Comparison of ENCODE assay signal across 8 mouse cellular contexts in the genomic region with DNA sequence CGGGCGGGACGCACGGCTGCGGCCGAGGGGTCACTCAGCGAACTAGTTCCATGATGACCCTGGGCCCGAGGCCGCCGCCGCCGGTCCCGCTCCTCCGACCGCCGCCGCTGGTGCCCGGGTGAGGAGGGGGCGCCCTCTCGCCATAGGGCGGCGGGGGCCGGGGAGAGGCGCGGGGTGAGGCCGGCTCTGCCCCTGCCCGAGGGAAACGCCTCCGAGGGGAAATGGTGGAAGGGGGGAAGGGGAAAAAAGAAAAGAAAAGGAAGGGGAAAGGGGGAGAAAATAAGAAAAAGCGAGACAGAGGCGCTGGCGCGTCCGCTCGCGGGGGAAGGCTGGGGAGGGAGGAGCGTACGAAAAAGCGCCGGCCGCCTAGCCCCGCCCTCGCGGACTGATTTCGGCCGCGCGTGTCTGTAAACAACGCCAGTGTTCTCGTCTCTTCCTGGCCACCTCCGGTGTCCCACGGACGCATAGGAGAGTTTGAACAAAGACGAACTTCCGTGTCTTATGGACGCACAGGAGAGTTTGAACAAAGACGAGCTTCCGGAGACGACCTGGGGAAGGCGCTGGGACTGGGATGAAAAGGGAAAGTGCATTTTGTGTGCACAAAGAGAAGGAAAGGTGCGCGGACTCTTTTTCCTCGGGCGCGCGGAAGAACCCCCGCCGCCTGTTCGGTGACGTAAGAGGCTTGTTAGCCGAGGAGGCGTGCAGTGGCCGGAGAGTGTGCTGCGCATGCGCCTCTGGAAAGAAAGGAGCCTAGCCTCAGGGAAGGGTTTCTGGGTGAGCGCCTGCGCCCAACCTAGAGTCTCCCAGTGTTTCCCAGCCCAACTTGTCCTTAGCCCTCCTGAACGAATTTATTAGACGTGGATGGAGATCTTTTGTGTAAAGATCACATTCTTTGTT. TPM values are rescaled to one million over a fixed set of nuclear protein-coding genes. Genes with fewer than 3 reads are reported as not detected.
DNase-seq lines count a peak whose midpoint lies in the region; ATAC-seq lines count a peak whose summit lies in the region.

TSS of gene Ccni (minus strand) at position 387 of the 897 bp plus-strand sequence.
TSS of gene 2010109A12Rik (plus strand) at position 410 of the 897 bp plus-strand sequence.

- peaks cover 9% of the 10 kb centered on the region for H3K36me3 ChIP-seq in heart, embryonic 14.5 days (ENCODE audit: control insufficient read depth, insufficient read depth, low read length)
- peaks cover 9% of the 10 kb centered on the region for H3K36me3 ChIP-seq in liver, embryonic 13.5 days
- H3K36me3 ChIP-seq in stomach, embryonic 16.5 days (ENCODE audit: control insufficient read depth, insufficient read depth, low read length): no peaks in the 10 kb centered on the region

- no peaks in the 10 kb centered on the region for H3K4me1 ChIP-seq in brown adipose tissue, adult 24 weeks (ENCODE audit: control insufficient read depth, insufficient read depth, insufficient read length, low read length)
- peaks cover 0 to 23% of the 10 kb centered on the region in 2 experiments; a peak in 1 of 4 replicates for H3K4me1 ChIP-seq in heart, embryonic 14.5 days (ENCODE audit: control insufficient read depth in 2 of 2, insufficient read depth in 2 of 2, low read length in 2 of 2)
- peaks cover 30% of the 10 kb centered on the region for H3K4me1 ChIP-seq in liver, embryonic 13.5 days (replicated peaks)
- peaks cover 4% of the 10 kb centered on the region for H3K4me1 ChIP-seq in stomach, embryonic 16.5 days (ENCODE audit: control insufficient read depth, insufficient read depth, low read length)

- H3K4me3 ChIP-seq in brown adipose tissue, adult 24 weeks (ENCODE audit: insufficient read depth, low read depth, low read length): peak within 1 kb of the TSS; percentile 92
- peak within 1 kb of the TSS; percentile 90 to 97 for H3K4me3 ChIP-seq in heart, embryonic 14.5 days (ENCODE audit: control insufficient read depth in 1 of 2, insufficient read depth in 1 of 2, low read depth in 1 of 2, low read length in 2 of 2)
- H3K4me3 ChIP-seq in liver, embryonic 13.5 days (replicated peaks): peak within 1 kb of the TSS; percentile 86
- peak within 1 kb of the TSS; percentile 89 for H3K4me3 ChIP-seq in stomach, embryonic 16.5 days (replicated peaks; ENCODE audit: low read length)

- under 1% methylated on average over 78 of the region's 79 CpGs for WGBS in heart, embryonic 14.5 days
- WGBS in liver, embryonic 13.5 days (ENCODE audit: insufficient replicate concordance): under 1% methylated on average over 78 of the region's 79 CpGs
- under 1% methylated on average over 78 of the region's 79 CpGs for WGBS in stomach, embryonic 16.5 days

- H3K27ac ChIP-seq in brown adipose tissue, adult 24 weeks (replicated peaks; ENCODE audit: low read depth, low read length): peak within 1 kb of the TSS; percentile 99
- H3K27ac ChIP-seq in heart, embryonic 14.5 days (replicated peaks in 1 of 2; ENCODE audit: control insufficient read depth in 1 of 2, insufficient read depth in 1 of 2, low read depth in 2 of 2, low read length in 2 of 2): peak within 1 kb of the TSS; percentile 94 to 99
- peak within 1 kb of the TSS; percentile 94 for H3K27ac ChIP-seq in liver, embryonic 13.5 days
- H3K27ac ChIP-seq in stomach, embryonic 16.5 days (ENCODE audit: low read length): peak within 1 kb of the TSS; percentile 94

- DNase-seq in CD4-positive, CD25-positive, alpha-beta regulatory T cell, adult 2 months (ENCODE audit: low read depth, low spot score): peak; percentile 97
- peak; percentile 47 for DNase-seq in fat pad, adult 2 months (ENCODE audit: extremely low read depth, low read depth, low spot score)
- DNase-seq in kidney, postnatal 14 days: peak; percentile 97
- DNase-seq in liver, embryonic 13.5 days: peak; percentile 90
- DNase-seq in neural tube, embryonic 10.5 days (ENCODE audit: extremely low spot score, low spot score): peak; percentile 97

- peak within 1 kb of the TSS; percentile 93 for H3K4me2 ChIP-seq in heart, embryonic 14.5 days (ENCODE audit: low read length)
- peak within 1 kb of the TSS; percentile 75 for H3K4me2 ChIP-seq in liver, embryonic 13.5 days
- H3K4me2 ChIP-seq in stomach, embryonic 16.5 days (ENCODE audit: low read depth, low read length): peak within 1 kb of the TSS; percentile 90

- H3K9me3 ChIP-seq in heart, embryonic 14.5 days (ENCODE audit: control insufficient read depth, low read length): no peaks in the 10 kb centered on the region
- no peaks in the 10 kb centered on the region for H3K9me3 ChIP-seq in liver, embryonic 13.5 days (replicated peaks)
- no peaks in the 10 kb centered on the region for H3K9me3 ChIP-seq in stomach, embryonic 16.5 days (replicated peaks; ENCODE audit: control insufficient read depth, low read length)

- ATAC-seq in heart, embryonic 14.5 days (ENCODE audit: insufficient number of reproducible peaks, insufficient read depth, low FRiP score, low read depth): peak; percentile 96
- peak; percentile 95 for ATAC-seq in liver, embryonic 13.5 days (ENCODE audit: low read depth)
- ATAC-seq in stomach, embryonic 16.5 days (ENCODE audit: insufficient read depth, low FRiP score): peak; percentile 97

- peak within 1 kb of the TSS; percentile 98 for H3K9ac ChIP-seq in heart, embryonic 14.5 days (ENCODE audit: low read length)
- peak within 1 kb of the TSS; percentile 96 for H3K9ac ChIP-seq in liver, embryonic 13.5 days
- peak within 1 kb of the TSS; percentile 96 for H3K9ac ChIP-seq in stomach, embryonic 16.5 days (ENCODE audit: low read length)

- H3K27me3 ChIP-seq in heart, embryonic 14.5 days (ENCODE audit: control insufficient read depth, insufficient read depth, low read length): no peaks in the 10 kb centered on the region
- H3K27me3 ChIP-seq in liver, embryonic 13.5 days: no peaks in the 10 kb centered on the region
- no peaks in the 10 kb centered on the region for H3K27me3 ChIP-seq in stomach, embryonic 16.5 days (ENCODE audit: control insufficient read depth, insufficient read depth, low read length)

RNA-seq across cellular contexts. Expression of gene Ccni, which starts in this region (rescaled TPM):
- polyA plus RNA-seq in brown adipose tissue, adult 24 weeks (2012; ENCODE audit: insufficient read depth, insufficient read length, missing spikeins): 180 and 268 TPM in 2 replicates
- polyA plus RNA-seq in heart, embryonic 14.5 days (2014; fragmentation: Nextera tagmentation; extraction: Ambion mirVana): 127 and 142 TPM in 2 replicates
- 35.5 and 36.7 TPM in 2 replicates for polyA plus RNA-seq in liver, embryonic 13.5 days (2015; fragmentation: Nextera tagmentation; extraction: Ambion mirVana)
- polyA plus RNA-seq in stomach, embryonic 16.5 days (2015; fragmentation: Nextera tagmentation; extraction: Ambion mirVana): 56.9 and 63.8 TPM in 2 replicates

RNA-seq across cellular contexts. Expression of gene 2010109A12Rik, which starts in this region (rescaled TPM):
- 3.3 and 4.9 TPM in 2 replicates for polyA plus RNA-seq in brown adipose tissue, adult 24 weeks (2012; ENCODE audit: insufficient read depth, insufficient read length, missing spikeins)
- polyA plus RNA-seq in heart, embryonic 14.5 days (2014; fragmentation: Nextera tagmentation; extraction: Ambion mirVana): 1.7 and 2.2 TPM in 2 replicates
- polyA plus RNA-seq in liver, embryonic 13.5 days (2015; fragmentation: Nextera tagmentation; extraction: Ambion mirVana): 1.7 and 2.1 TPM in 2 replicates
- 1.2 and 1.6 TPM in 2 replicates for polyA plus RNA-seq in stomach, embryonic 16.5 days (2015; fragmentation: Nextera tagmentation; extraction: Ambion mirVana)

Comparison
In these comparisons a context has a peak if more than half of its experiments do, and no peak if none do; other contexts are left out.
1. Peak in every context shown above with its lines: DNase-seq, ATAC-seq, H3K4me3 ChIP-seq and H3K27ac ChIP-seq.
2. DNase-seq: peak in every context shown above with its lines; median percentile 97 in CD4-positive, CD25-positive, alpha-beta regulatory T cell, adult 2 months; 97 in kidney, postnatal 14 days; 97 in neural tube, embryonic 10.5 days; 90 in liver, embryonic 13.5 days; 47 in fat pad, adult 2 months.